Comparison of ENCODE assay signal across 13 mouse cellular contexts in the genomic region with DNA sequence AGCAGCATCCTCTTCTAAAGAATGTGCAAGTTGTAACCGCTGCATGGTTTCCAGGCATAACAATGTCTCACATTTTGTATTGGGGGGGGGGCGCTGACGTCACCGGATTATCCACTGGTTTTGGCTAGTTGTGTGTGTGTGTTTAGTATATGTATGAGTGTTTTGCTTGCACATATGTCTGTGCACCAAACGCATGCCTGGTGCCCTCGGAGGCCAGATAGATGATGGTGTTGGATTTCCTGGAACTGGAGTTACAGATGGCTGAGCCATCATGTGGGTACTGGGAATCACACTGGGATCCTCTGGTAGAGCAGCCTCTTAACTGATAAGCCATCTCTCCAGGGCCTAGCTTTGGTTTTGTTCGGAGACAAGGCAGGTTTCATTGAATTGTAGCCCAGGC. TPM values are rescaled to one million over a fixed set of nuclear protein-coding genes. Genes with fewer than 3 reads are reported as not detected.
A peak's percentile ranks its signal among the peaks of the same experiment; 100 is the strongest.
DNase-seq lines count a peak whose midpoint lies in the region; ATAC-seq lines count a peak whose summit lies in the region.
"Had no signal": no experiment of that assay in that cellular context is flagged by ENCODE, and none has a peak within 500 bp of the region (broad histone marks: within the 10 kb centered on the region; RNA-seq: fewer than 3 reads in every experiment).

No protein-coding gene starts in this region.

- peak; percentile 24 for DNase-seq in cerebellum, adult 9-10 months
- DNase-seq in cerebellum, adult 8-10 months: no peak
- DNase-seq in thymus, postnatal 25 days: no peak
- no peak for DNase-seq in yolk sac, embryonic 10.5 days (ENCODE audit: low spot score)
- no peak for DNase-seq in adrenal gland, adult 2 months
- DNase-seq: adrenal gland, postnatal 14 days; liver, embryonic 13.5 days; right cerebral cortex, postnatal 14 days; thymus, postnatal 36 days had no signal

- peaks cover 28% of the 10 kb centered on the region for H3K36me3 ChIP-seq in hindbrain, embryonic 12.5 days
- H3K36me3 ChIP-seq in midbrain, embryonic 12.5 days: peaks cover 27% of the 10 kb centered on the region
- no peaks in the 10 kb centered on the region; the same call in 1 of the 2 replicates for H3K36me3 ChIP-seq in neural tube, embryonic 14.5 days (ENCODE audit: control insufficient read depth, insufficient read depth, low read length)
- H3K36me3 ChIP-seq: liver, embryonic 13.5 days had no signal

- peaks cover 52% of the 10 kb centered on the region for H3K4me1 ChIP-seq in hindbrain, embryonic 12.5 days
- H3K4me1 ChIP-seq in midbrain, embryonic 12.5 days: peaks cover 43% of the 10 kb centered on the region
- H3K4me1 ChIP-seq in neural tube, embryonic 14.5 days (ENCODE audit: control insufficient read depth, insufficient read depth, low read length): peaks cover 32% of the 10 kb centered on the region

- H3K9ac ChIP-seq in hindbrain, embryonic 12.5 days: no peak overlapping the region
- no peak overlapping the region for H3K9ac ChIP-seq in midbrain, embryonic 12.5 days (replicated peaks)
- no peak overlapping the region for H3K9ac ChIP-seq in neural tube, embryonic 14.5 days (replicated peaks; ENCODE audit: low read depth, low read length)
- H3K9ac ChIP-seq: liver, embryonic 13.5 days had no signal

- H3K27me3 ChIP-seq in hindbrain, embryonic 12.5 days: no peaks in the 10 kb centered on the region
- H3K27me3 ChIP-seq in midbrain, embryonic 12.5 days: no peaks in the 10 kb centered on the region
- no peaks in the 10 kb centered on the region for H3K27me3 ChIP-seq in neural tube, embryonic 14.5 days (ENCODE audit: control insufficient read depth, insufficient read depth, low read length)

- no peaks in the 10 kb centered on the region for H3K9me3 ChIP-seq in hindbrain, embryonic 12.5 days (replicated peaks)
- H3K9me3 ChIP-seq in midbrain, embryonic 12.5 days: no peaks in the 10 kb centered on the region
- H3K9me3 ChIP-seq in neural tube, embryonic 14.5 days (ENCODE audit: control insufficient read depth, low read length): no peaks in the 10 kb centered on the region
- H3K9me3 ChIP-seq: liver, embryonic 13.5 days had no signal

- H3K4me3 ChIP-seq in hindbrain, embryonic 12.5 days: no peak overlapping the region; the same call in 1 of the 2 replicates
- H3K4me3 ChIP-seq in midbrain, embryonic 12.5 days: no peak overlapping the region
- 0 out of 2 replicates have a peak overlapping the region, but pooled peaks have one; percentile 6 for H3K4me3 ChIP-seq in neural tube, embryonic 14.5 days (ENCODE audit: low read depth, low read length)
- H3K4me3 ChIP-seq: liver, embryonic 13.5 days had no signal

- 80% methylated on average over 7 of the region's 7 CpGs for WGBS in hindbrain, embryonic 12.5 days
- WGBS in midbrain, embryonic 12.5 days: 84% methylated on average over 7 of the region's 7 CpGs
- 79% methylated on average over 7 of the region's 7 CpGs for WGBS in neural tube, embryonic 14.5 days

- no peak overlapping the region for H3K27ac ChIP-seq in hindbrain, embryonic 12.5 days
- no peak overlapping the region for H3K27ac ChIP-seq in midbrain, embryonic 12.5 days (replicated peaks)
- H3K27ac ChIP-seq in neural tube, embryonic 14.5 days (ENCODE audit: low read depth, low read length): no peak overlapping the region
- H3K27ac ChIP-seq: liver, embryonic 13.5 days had no signal

- H3K4me2 ChIP-seq in hindbrain, embryonic 12.5 days (replicated peaks): peak overlapping the region; percentile 77
- H3K4me2 ChIP-seq in midbrain, embryonic 12.5 days (replicated peaks): peak overlapping the region; percentile 66
- peak overlapping the region; percentile 90 for H3K4me2 ChIP-seq in neural tube, embryonic 14.5 days (ENCODE audit: low read depth, low read length)
- H3K4me2 ChIP-seq: liver, embryonic 13.5 days had no signal

- no peak for ATAC-seq in hindbrain, embryonic 12.5 days (ENCODE audit: low FRiP score)
- ATAC-seq in midbrain, embryonic 12.5 days (ENCODE audit: low FRiP score, low read depth): no peak
- no peak for ATAC-seq in neural tube, embryonic 14.5 days (ENCODE audit: low read depth)

RNA-seq across cellular contexts. Expression of gene Rgmb, which starts 8.5 kb away (rescaled TPM):
- polyA plus RNA-seq in hindbrain, embryonic 12.5 days (2016; fragmentation: Nextera tagmentation; extraction: Ambion mirVana): 140 and 156 TPM in 2 replicates
- 101 and 124 TPM in 2 replicates for polyA plus RNA-seq in midbrain, embryonic 12.5 days (2016; fragmentation: Nextera tagmentation; extraction: Ambion mirVana)
- 63.7 and 84.8 TPM in 2 replicates for polyA plus RNA-seq in neural tube, embryonic 14.5 days (2014; fragmentation: Nextera tagmentation; extraction: Ambion mirVana)
- 10 to 100 TPM; 12.3 to 16.4 TPM for total RNA-seq in adrenal gland, adult 2 months (2021)
- polyA plus RNA-seq in adrenal gland, adult 2 months (2012; rRNA removed): 60.9 and 81.7 TPM in 2 replicates
- total RNA-seq: granulocyte monocyte progenitor cell, adult 5-6 weeks had no signal
